Mouse (Mus musculus) small intestine, adult 2 months (tissue): ENCODE results near the gene Ltbp4. TPM values are rescaled to one million over a fixed set of nuclear protein-coding genes. Genes with fewer than 3 reads are reported as not detected.
A peak's percentile ranks its signal among the peaks of the same experiment; 100 is the strongest.

Experiments
- H3K27ac ChIP-seq: fragments of 200-500 bp; 2 replicates; pipeline ENCODE4 v1.5.1; 2012; ENCODE audit warnings: low read depth, low read length, control low read depth, inconsistent platforms; ENCODE audit not compliant: insufficient read depth
- H3K27me3 ChIP-seq: fragments of 200-500 bp; 2 replicates; pipeline ENCODE4 v1.6.1; 2012; ENCODE audit warnings: mild to moderate bottlenecking, moderate library complexity, low read length, inconsistent platforms; ENCODE audit not compliant: control insufficient read depth, insufficient read depth
- H3K36me3 ChIP-seq: fragments of 200-500 bp; 2 replicates; pipeline ENCODE4 v1.6.1; 2012; ENCODE audit warnings: mild to moderate bottlenecking, low read length, control low read depth, inconsistent platforms; ENCODE audit not compliant: control insufficient read depth, insufficient read depth
- H3K4me1 ChIP-seq: fragments of 200-500 bp; 2 replicates; pipeline ENCODE4 v1.6.1; 2012; ENCODE audit warnings: low read length, inconsistent platforms, mixed read lengths; ENCODE audit not compliant: control insufficient read depth, insufficient read depth, insufficient read length
- H3K4me3 ChIP-seq: fragments of 200-500 bp; 2 replicates; pipeline ENCODE4 v1.5.1; 2012; ENCODE audit warnings: low read depth, mild to moderate bottlenecking, control low read depth, inconsistent platforms, low read length, moderate library complexity
- CTCF ChIP-seq: fragments of 200-500 bp; IDR thresholded peaks from 2 replicates; pipeline ENCODE4 v1.5.1; 2012; ENCODE audit warnings: low read depth, mild to moderate bottlenecking, control low read depth, inconsistent platforms, low read length, moderate library complexity, mixed read lengths; ENCODE audit not compliant: insufficient replicate concordance, insufficient read length; ENCODE audit errors: extremely low read depth
- POLR2A ChIP-seq: fragments of 200-500 bp; IDR thresholded peaks from 2 replicates; pipeline ENCODE4 v1.6.1; 2012; ENCODE audit warnings: low read depth, mild to moderate bottlenecking, control low read depth, inconsistent platforms, low read length, moderate library complexity
- WGBS: fragments of 180-500 bp; shearing (Covaris S2); methylation state at CpG from one replicate; pipeline ENCODE4 v1.1.7; 2018; 5-methylcytosine and 5-hydroxymethylcytosine counted together
- polyA plus RNA-seq: library from polyadenylated mRNA; depleted of rRNA; stranded (reverse); fragments of >200 nt; gene quantifications from 2 replicates; pipeline ENCODE4 v1.2.3, GENCODE M21; 2012

Gene Ltbp4
- polyA plus RNA-seq, 1 experiment: 136 TPM

DNA sequence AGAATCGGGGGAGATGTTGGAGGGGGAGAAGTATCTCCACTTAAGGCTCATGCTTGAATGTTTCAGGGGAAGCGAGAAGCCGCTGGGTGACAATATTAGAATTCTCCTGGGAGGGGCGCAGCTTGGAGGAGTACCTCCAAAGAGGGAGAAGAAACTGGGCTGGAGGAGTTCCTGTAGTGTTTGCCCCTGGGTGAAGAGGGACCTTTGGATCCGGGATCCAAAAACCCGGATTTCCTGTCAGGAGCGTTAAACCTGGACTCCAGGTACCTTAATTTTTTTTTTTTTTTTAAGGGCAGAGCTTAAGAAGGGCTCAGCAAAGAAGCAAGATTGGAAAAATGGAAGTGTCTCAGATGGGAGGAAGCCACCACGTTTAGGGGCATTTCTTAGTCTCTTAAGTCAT is 5.6 kb downstream of the Ltbp4 start:
- WGBS: 4% methylated on average over 8 of the region's 8 CpGs
- TF ChIP-seq CTCF (no peak), POLR2A (no peak)
- H3K27ac ChIP-seq: peak overlapping the region; percentile 61
- no peaks in the 10 kb centered on the region for H3K36me3 ChIP-seq
- peaks cover 17% of the 10 kb centered on the region for H3K4me1 ChIP-seq
- peak overlapping the region; percentile 63 for H3K4me3 ChIP-seq
- H3K27me3 ChIP-seq: peaks cover 31% of the 10 kb centered on the region

DNA sequence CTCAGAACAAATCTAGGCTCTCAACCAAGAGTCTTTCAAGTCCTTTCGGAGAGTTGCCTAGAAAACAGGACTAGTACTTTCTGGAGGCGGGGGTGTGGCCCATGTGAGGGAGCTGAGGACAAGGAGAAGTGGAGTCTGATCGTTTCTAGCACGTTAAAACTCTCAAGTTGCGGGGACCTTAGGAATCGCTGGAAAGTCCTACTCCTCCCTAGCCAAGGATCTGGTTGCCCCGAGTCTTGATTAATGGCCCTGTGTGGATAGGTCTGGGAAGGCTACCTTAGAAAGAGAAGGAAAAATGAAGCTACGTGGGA is 6.0 kb downstream of the Ltbp4 start:
- peaks cover 27% of the 10 kb centered on the region for H3K27me3 ChIP-seq
- TF ChIP-seq POLR2A (no peak), CTCF (no peak)
- no peaks in the 10 kb centered on the region for H3K36me3 ChIP-seq
- WGBS: 2% methylated on average over 8 of the region's 8 CpGs
- peak overlapping the region; percentile 60; the same call in 1 of the 2 replicates for H3K4me3 ChIP-seq
- peaks cover 17% of the 10 kb centered on the region for H3K4me1 ChIP-seq
- H3K27ac ChIP-seq: peak overlapping the region; percentile 61

DNA sequence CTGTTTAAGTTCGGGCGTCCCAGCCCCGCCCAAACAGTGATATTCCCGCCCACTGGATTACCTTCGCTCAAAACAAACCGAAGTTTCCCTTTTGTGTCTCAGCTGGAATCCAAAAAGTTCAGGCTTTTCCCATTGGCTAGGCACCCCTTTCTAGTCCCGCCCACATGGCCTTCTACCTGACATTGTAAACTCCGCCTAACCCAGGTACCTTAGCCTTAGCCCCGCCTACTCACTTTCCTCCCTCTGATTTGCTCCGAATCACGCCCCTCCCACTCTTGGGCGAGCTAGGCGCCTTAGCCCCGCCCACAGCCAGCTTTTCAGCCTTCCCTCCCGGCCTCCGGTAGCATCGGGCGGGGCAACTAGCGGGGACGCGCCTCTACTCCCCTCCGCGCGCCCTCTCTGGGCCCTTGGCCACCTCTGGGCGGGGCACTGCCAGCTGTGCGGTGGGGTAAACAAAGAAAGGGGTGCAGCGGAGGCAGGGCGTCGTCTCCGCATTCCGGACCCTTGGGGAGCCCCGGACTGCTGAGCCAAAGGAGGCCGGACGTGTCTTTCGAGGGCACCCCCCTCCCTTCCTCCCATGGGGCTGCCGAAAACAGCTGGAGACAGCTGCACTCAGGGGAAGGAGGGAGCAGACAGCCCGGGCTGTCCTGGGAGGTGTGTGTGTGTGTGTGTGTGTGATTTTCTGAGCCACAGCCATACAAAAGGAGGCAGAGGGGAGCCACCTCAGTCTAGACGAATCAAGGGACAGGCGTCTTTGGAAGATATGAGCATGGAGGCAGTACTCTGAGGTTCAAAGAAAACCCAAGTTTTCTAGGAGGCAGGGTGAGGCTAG is 6.6 kb downstream of the Ltbp4 start:
- WGBS: under 1% methylated on average over 39 of the region's 39 CpGs
- Histone ChIP-seq H3K27me3 (peaks cover 23% of the 10 kb centered on the region), H3K4me3 (peak overlapping the region; percentile 60), H3K27ac (peak overlapping the region; percentile 61), H3K4me1 (peaks cover 22% of the 10 kb centered on the region), H3K36me3 (no peaks in the 10 kb centered on the region)
- TF ChIP-seq POLR2A: no peak
- no peak for TF ChIP-seq CTCF

DNA sequence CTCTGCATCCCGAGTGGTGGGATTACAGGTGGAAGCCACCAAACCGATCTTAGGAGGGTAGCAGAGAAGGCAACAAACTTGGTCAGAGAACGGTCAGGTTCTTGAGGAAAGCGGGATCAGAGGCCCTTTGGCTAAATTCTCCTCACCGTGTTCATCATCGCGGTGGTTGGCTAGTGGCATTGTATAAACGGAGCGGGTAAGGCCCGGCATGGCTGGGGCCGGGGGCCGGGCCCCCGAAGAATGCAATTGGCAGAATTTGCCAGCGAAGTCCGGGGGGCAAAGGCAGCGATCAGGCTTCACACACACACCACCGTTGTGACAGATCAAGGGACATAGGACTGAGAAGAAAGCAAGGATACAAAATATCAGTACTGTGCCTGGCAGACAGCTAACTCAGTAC is 7.5 kb downstream of the Ltbp4 start:
- Histone ChIP-seq H3K27ac (no peak overlapping the region), H3K4me3 (no peak overlapping the region), H3K27me3 (peaks cover 28% of the 10 kb centered on the region), H3K36me3 (no peaks in the 10 kb centered on the region), H3K4me1 (peaks cover 24% of the 10 kb centered on the region)
- 29% methylated on average over 17 of the region's 17 CpGs for WGBS
- TF ChIP-seq CTCF (no peak), POLR2A (no peak)

DNA sequence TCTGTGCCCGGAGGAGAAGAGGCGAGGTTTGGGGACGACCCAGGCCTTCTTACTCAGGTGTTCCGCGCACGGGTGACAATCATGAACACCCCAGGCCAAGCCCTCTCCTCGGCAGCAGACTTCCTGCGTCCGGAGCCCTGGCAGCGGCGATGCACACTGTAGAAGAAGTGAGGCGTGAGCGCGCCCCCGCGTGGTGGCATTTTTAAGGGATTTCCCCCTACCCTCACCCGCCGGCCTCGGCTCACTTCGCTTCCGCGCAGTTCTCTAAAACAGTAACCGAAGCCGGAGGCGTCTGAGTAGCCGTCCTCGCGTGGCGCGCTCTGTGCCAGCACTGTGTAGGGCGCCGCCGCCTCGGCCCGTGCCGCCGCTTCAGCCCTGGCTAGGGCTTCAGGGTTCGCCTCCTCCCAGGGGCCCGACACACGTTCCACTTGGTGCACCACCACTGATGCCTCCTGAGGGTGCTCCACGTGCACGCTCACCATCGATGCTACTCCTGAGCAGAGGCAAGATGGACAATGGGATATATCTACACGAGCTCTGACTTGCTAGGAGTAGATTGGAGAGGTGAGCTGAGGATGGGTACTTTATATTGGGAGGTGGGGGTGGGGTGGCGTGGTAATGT is 8.1 kb downstream of the Ltbp4 start:
- peaks cover 24% of the 10 kb centered on the region for H3K4me1 ChIP-seq
- 7% methylated on average over 45 of the region's 45 CpGs for WGBS
- H3K27ac ChIP-seq: no peak overlapping the region
- no peaks in the 10 kb centered on the region for H3K36me3 ChIP-seq
- H3K4me3 ChIP-seq: peak overlapping the region; percentile 42
- H3K27me3 ChIP-seq: peaks cover 25% of the 10 kb centered on the region
- TF ChIP-seq POLR2A: no peak
- peak; percentile 67 for TF ChIP-seq CTCF

DNA sequence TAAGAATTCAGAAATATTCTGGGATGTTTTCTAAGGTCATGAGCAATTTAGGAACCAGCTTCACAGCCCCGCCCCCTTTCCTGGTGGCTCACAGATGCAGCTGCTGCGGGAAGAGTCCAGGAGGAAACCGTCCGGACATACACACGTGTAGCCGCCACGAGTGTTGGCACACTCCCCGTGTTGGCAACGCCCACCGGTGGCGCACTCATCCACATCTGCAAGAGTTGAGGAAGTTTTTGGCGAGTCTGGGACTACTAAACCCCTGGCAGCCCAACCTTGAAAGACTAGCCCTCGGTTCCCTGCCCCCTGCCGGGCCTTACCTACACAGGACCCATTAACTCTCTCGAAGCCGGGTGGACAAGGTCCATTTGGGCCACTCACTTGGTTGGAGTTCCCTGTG is 8.8 kb downstream of the Ltbp4 start:
- peaks cover 17% of the 10 kb centered on the region for H3K27me3 ChIP-seq
- H3K4me1 ChIP-seq: peaks cover 24% of the 10 kb centered on the region
- WGBS: 21% methylated on average over 16 of the region's 16 CpGs
- H3K36me3 ChIP-seq: no peaks in the 10 kb centered on the region
- TF ChIP-seq POLR2A (no peak), CTCF (no peak)
- H3K27ac ChIP-seq: no peak overlapping the region
- no peak overlapping the region for H3K4me3 ChIP-seq

DNA sequence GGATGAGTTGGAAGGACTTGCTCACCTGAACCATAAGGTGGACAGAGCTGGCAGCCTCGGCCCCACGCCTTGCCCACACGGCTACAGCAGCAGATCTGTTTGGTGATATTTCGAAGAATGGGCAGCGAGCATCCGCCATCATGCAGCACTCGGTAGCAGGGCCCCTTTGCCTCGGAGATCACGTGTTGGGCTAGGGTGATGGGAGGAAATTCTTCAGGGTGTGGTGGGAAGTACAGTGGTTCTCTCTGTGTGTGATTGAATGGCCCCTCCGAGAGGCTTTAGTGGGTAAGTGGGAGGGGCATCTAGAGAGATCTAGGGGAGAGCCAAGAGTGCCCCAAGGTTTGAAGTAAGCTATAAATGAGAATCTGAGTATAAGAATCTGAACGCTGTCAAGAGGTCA is 9.3 kb downstream of the Ltbp4 start:
- TF ChIP-seq POLR2A: no peak
- no peak for TF ChIP-seq CTCF
- H3K4me3 ChIP-seq: no peak overlapping the region
- 83% methylated on average over 11 of the region's 11 CpGs for WGBS
- H3K27me3 ChIP-seq: peaks cover 12% of the 10 kb centered on the region; the same call in 1 of the 2 replicates
- H3K4me1 ChIP-seq: peaks cover 24% of the 10 kb centered on the region
- no peak overlapping the region for H3K27ac ChIP-seq
- no peaks in the 10 kb centered on the region for H3K36me3 ChIP-seq
